Mouse (Mus musculus) neutrophil, adult 59 days (primary cell): ENCODE measurements around the gene Bola2. TPM values are rescaled to one million over a fixed set of nuclear protein-coding genes. Genes with fewer than 3 reads are reported as not detected.

Source experiments
- total RNA-seq, 2 experiments: library from RNA; stranded (reverse); gene quantifications; 1 replicate in 1 of 2; 2 replicates in 1 of 2; pipeline ENCODE4 v1.2.4; 2023

The Bola2 gene
- 10 to 100 TPM; 42.8 to 66.2 TPM for total RNA-seq

DNA sequence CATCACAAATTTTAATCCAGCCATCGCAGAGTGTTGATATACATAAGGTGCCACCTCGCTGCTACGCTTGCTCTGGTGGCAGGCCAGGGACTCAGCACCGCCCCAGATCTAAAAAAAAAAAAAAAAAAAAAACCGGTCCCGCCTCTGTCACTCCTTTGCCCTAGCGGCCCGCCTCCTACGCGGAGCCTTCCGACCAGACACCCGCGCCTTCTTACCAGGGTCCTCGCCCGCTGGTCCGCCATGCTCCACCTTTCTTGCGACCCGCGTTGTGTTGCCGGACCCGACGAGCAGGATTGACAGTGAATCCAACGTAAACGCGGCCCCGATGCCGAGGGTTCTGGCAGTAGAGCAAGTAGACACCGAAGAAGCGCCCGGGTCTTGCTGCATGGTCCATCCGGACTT is at the start of gene Bola2:
TSS of gene Bola2 (plus strand) at position 192 of the 402 bp plus-strand sequence.

DNA sequence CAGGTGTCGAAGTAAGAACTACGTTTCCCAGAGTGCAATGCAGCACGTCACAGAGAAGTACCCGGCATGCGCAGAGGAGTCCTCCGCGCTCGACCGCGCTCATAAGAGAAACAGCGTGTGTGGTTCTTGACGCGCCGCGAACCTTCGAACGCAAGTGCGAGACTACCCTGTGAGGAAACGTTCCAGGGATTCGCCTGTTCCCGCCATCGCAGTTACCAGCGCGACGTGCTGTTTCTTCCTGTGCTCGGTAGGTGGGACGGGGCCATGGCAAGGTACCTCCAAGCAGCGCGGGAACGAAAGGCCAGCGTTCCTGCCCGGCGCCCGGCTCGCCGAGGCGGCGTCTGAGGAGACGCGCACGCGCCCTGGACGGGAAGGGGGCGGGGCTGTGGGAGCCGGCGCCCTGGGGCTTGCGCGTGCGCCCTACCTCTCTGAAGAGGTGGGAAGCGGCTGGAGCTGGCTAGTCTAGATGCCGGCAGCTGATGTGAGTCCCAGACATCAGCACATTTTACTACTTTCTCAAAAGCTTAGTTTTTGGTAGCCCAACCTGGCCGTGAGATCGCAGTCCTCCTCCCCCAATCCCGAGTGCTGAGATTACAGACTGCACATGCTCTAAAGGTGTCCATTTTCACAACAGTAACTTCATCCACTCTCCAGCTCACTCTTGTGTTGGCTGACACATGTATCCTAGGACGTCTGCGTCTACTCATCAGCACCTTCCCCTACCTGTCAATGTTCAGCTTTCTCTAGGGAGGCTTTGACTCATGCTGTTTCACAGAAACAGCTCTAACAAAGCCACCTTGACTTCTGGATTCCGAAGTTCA is 45.8 kb upstream of the Bola2 start, which contains the start of gene Sgf29:
TSS of gene Sgf29 (plus strand) at position 79 of the 821 bp plus-strand sequence.

DNA sequence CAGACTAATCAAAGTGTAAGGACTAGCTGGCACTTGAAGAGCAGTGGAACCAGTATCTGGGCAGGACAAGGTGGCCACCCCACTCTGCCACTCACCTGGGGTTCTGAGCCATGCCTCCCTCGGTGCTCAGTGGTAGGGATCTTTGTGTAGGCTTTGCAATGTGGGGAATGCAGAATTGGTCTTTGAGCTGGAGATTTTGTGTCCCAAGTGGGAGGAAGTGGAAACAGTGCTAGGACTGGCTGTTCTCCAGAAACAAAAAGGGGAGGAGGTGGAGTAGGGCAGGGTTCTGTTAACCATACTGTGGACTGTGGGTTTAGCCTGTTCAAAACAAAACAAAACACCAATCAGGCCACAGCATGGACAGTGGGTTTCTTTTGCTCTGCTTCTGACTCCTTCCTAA is 19.0 kb upstream of the Bola2 start, which contains the start of gene Sult1a1:
TSS of gene Sult1a1 (minus strand) at position 226 of the 400 bp plus-strand sequence.

DNA sequence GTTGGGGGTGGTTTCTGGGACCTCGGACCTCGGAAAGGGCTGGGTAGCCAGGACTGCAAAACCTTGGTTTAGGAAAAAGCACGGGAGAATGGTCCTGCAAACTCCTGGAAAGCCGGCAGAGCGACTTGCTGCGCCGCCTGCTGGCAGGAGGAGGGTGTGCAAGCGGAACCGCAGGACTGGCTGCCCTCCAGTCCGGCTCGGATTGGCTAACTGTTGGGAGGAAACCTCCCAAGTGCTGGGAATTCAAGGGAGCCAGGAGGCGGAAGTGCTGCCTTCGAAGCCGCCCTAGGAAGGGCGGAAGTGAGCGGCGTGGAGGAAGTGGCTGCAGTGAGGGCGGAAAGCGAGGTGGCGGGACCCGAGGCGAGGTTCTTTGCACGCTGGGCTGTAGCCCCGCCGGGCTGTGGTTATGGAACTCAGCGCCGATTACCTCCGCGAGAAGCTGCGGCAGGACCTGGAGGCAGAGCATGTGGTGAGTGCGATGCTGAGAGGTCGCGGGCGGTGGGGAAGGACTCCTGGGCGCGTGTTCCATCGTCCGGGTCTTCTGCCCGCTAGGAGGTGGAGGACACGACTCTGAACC is 518 bp downstream of the Bola2 start, which contains the start of gene Slx1b:
TSS of gene Slx1b (minus strand) at position 154 of the 577 bp plus-strand sequence.

DNA sequence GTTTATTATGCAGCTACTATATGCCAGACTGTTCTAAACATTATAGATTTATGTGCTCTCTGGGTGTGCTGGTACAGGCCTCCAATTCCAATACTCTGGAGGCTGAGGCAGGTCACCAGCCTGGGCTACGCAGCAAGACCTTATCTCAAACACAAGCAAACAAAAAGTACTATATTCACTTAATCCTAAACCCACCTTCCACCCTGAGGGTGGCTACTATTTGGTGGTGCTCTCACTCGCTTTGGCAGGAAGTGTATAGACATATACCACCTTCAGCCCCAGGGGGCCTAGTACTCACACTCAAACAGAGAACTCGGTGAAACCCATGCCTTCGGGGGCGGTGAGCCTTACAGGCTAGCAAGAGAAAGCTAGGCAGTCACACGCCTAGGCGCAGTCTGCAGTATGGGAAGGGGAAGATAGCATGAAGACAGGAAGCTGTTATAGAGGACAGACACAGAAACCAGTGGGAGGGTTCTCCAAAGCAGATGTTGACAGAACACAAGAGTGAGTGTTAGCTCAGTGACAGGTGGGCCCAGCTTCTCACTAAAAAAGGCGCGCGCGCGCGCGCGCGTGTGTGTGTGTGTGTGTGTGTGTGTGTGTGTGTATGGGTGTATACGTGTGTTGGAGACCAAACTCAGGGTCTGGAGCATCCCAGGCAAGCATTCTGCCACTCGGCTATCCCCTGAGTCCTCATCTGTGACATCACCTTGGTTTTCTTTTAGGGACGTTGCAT is 12.4 kb downstream of the Bola2 start, which contains the start of gene Coro1a:
TSS of gene Coro1a (minus strand) at position 346 of the 733 bp plus-strand sequence.

Other genes with a start within 250 kb of the Bola2 start
- gene Atp2a1, start 232.3 kb upstream of the Bola2 start, total RNA-seq = 1 to 10 TPM in 1 of 2 experiments, under 1 TPM in 1; 0.87 to 1.1 TPM
- 10 to 100 TPM; 45.4 to 49.2 TPM for gene Sh2b1, start 220.0 kb upstream of the Bola2 start, total RNA-seq
- 10 to 100 TPM; 25.0 to 34.9 TPM for gene Tufm, start 208.0 kb upstream of the Bola2 start, total RNA-seq
- 100 to 1,000 TPM; 126 to 139 TPM for gene Atxn2l, start 192.0 kb upstream of the Bola2 start, total RNA-seq
- gene Eif3c, start 129.0 kb upstream of the Bola2 start, total RNA-seq = 100 to 1,000 TPM in 1 of 2 experiments, 10 to 100 TPM in 1; 86.1 to 101 TPM
- gene Apobr, start 110.5 kb upstream of the Bola2 start, total RNA-seq = 100 to 1,000 TPM; 164 to 190 TPM
- gene Cln3, start 109.6 kb upstream of the Bola2 start, total RNA-seq = 100 to 1,000 TPM; 322 to 350 TPM
- 1 to 10 TPM; 4.2 to 4.7 TPM for gene Il27, start 100.5 kb upstream of the Bola2 start, total RNA-seq
- 10 to 100 TPM in 1 of 2 experiments, 1 to 10 TPM in 1; 8.4 to 13.6 TPM for gene Nupr1, start 64.5 kb upstream of the Bola2 start, total RNA-seq
- gene Sgf29, start 46.1 kb upstream of the Bola2 start, total RNA-seq = 10 to 100 TPM; 21.3 to 28.0 TPM
- gene Sult1a1, start 19.0 kb upstream of the Bola2 start, total RNA-seq = 1 to 10 TPM in 1 of 2 experiments, under 1 TPM in 1; 0.68 to 1.4 TPM
- 10 to 100 TPM in 1 of 2 experiments, 1 to 10 TPM in 1; 8.0 to 10.3 TPM for gene Slx1b, start 383 bp downstream of the Bola2 start, total RNA-seq
- gene Coro1a, start 12.4 kb downstream of the Bola2 start, total RNA-seq = 1,000 to 10,000 TPM; 1,849 to 1,913 TPM
- 100 to 1,000 TPM; 256 to 270 TPM for gene Mapk3, start 64.2 kb downstream of the Bola2 start, total RNA-seq
- 10 to 100 TPM; 27.6 to 27.7 TPM for gene Gdpd3, start 70.9 kb downstream of the Bola2 start, total RNA-seq
- gene Ypel3, start 81.6 kb downstream of the Bola2 start, total RNA-seq = 100 to 1,000 TPM; 259 to 299 TPM
- 1 to 10 TPM; 6.4 to 6.9 TPM for gene Tbx6, start 86.1 kb downstream of the Bola2 start, total RNA-seq
- 100 to 1,000 TPM; 230 to 231 TPM for gene Ppp4c, start 97.1 kb downstream of the Bola2 start, total RNA-seq
- not detected for gene Fam57b, start 102.3 kb downstream of the Bola2 start, total RNA-seq
- not detected for gene 4930451I11Rik, start 136.2 kb downstream of the Bola2 start, total RNA-seq
- gene Doc2a, start 152.0 kb downstream of the Bola2 start, total RNA-seq = not detected
- gene Hirip3, start 166.6 kb downstream of the Bola2 start, total RNA-seq = 10 to 100 TPM; 35.2 to 41.1 TPM
- gene Ino80e, start 167.0 kb downstream of the Bola2 start, total RNA-seq = 10 to 100 TPM; 47.1 to 51.6 TPM
- 10 to 100 TPM; 60.5 to 65.1 TPM for gene Taok2, start 189.3 kb downstream of the Bola2 start, total RNA-seq
- 10 to 100 TPM; 43.6 to 45.3 TPM for gene Tmem219, start 227.5 kb downstream of the Bola2 start, total RNA-seq
- gene Kctd13, start 233.5 kb downstream of the Bola2 start, total RNA-seq = 10 to 100 TPM; 19.0 to 20.9 TPM